Mouse (Mus musculus) MEL (cell line): ENCODE measurements around the gene Ppp6r2. TPM values are rescaled to one million over a fixed set of nuclear protein-coding genes. Genes with fewer than 3 reads are reported as not detected.

ENCODE experiments used
- DNase-seq: peaks from one replicate; pipeline ENCODE4 v3.0.0; 2011; ENCODE audit warnings: low read depth, low spot score
- H3K27ac ChIP-seq: 2 replicates; pipeline ENCODE4 v1.5.1; 2012; ENCODE audit warnings: low read depth, mild to moderate bottlenecking, control low read depth, low read length, moderate library complexity; ENCODE audit not compliant: control insufficient read depth
- H3K27me3 ChIP-seq, 2 experiments: fragments of 150-350 bp in 1 of 2; sonication (generic) in 1 of 2; 2 replicates each; pipeline ENCODE4 v1.6.1; 2012; ENCODE audit warnings: low read length in 2 of 2, mild to moderate bottlenecking in 2 of 2, improper control_type of control experiment in 1 of 2, moderate library complexity in 1 of 2; ENCODE audit not compliant: insufficient read depth in 2 of 2, control insufficient read depth in 1 of 2
- H3K36me3 ChIP-seq, 2 experiments: 2 replicates each; pipeline ENCODE4 v1.6.1; 2012 to 2014; ENCODE audit warnings: low read length in 2 of 2, improper control_type of control experiment in 1 of 2, inconsistent platforms in 1 of 2, mild to moderate bottlenecking in 1 of 2; ENCODE audit not compliant: insufficient read depth in 2 of 2, control insufficient read depth in 1 of 2
- H3K4me1 ChIP-seq, 2 experiments: fragments of 150-350 bp in 1 of 2; sonication (generic) in 1 of 2; 2 replicates each; pipeline ENCODE4 v1.6.1; 2012; ENCODE audit warnings: low read length in 2 of 2, improper control_type of control experiment in 1 of 2, mild to moderate bottlenecking in 1 of 2; ENCODE audit not compliant: insufficient read depth in 2 of 2, control insufficient read depth in 1 of 2
- H3K4me3 ChIP-seq, 2 experiments: fragments of 150-350 bp in 1 of 2; sonication (generic) in 1 of 2; 2 replicates each; pipeline ENCODE4 v1.5.1; 2012; ENCODE audit warnings: low read depth in 2 of 2, low read length in 2 of 2, mild to moderate bottlenecking in 2 of 2, moderate library complexity in 2 of 2, control low read depth in 1 of 2, improper control_type of control experiment in 1 of 2; ENCODE audit not compliant: control insufficient read depth in 1 of 2, insufficient read depth in 1 of 2
- H3K79me2 ChIP-seq: 2 replicates; pipeline ENCODE4 v1.6.1; 2012; ENCODE audit warnings: mild to moderate bottlenecking, low read length, moderate library complexity; ENCODE audit not compliant: control insufficient read depth, poor library complexity, insufficient read depth
- H3K9ac ChIP-seq: 2 replicates; pipeline ENCODE4 v1.6.1; 2012; ENCODE audit warnings: low read depth, mild to moderate bottlenecking, control low read depth, low read length, moderate library complexity; ENCODE audit not compliant: control insufficient read depth, poor library complexity, severe bottlenecking
- H3K9me3 ChIP-seq: fragments of 150-350 bp; sonication (generic); replicated peaks from 2 replicates; pipeline ENCODE4 v1.6.1; 2012; ENCODE audit warnings: mild to moderate bottlenecking, low read length, improper control_type of control experiment, moderate library complexity; ENCODE audit not compliant: insufficient read depth
- CHD1 ChIP-seq: IDR thresholded peaks from 2 replicates; pipeline ENCODE4 v1.6.1; 2012; ENCODE audit warnings: low read depth, mild to moderate bottlenecking, inconsistent platforms, low read length, improper control_type of control experiment
- CTCF ChIP-seq, 3 experiments: IDR thresholded peaks in 2 of 3; conservative IDR thresholded peaks in 1 of 3; 2 replicates each; pipeline ENCODE4 v1.5.1; 2011 to 2012; ENCODE audit warnings: low read length in 3 of 3, low read depth in 2 of 3, mild to moderate bottlenecking in 2 of 3, improper control_type of control experiment in 1 of 3, inconsistent platforms in 1 of 3, mixed read lengths in 1 of 3, moderate library complexity in 1 of 3; ENCODE audit not compliant: control insufficient read depth in 1 of 3, insufficient read depth in 1 of 3, poor library complexity in 1 of 3, severe bottlenecking in 1 of 3
- EP300 ChIP-seq, 2 experiments: IDR thresholded peaks; 2 replicates each; pipeline ENCODE4 v1.6.1; 2011; ENCODE audit warnings: improper control_type of control experiment in 2 of 2, low read length in 2 of 2, low read depth in 1 of 2, mild to moderate bottlenecking in 1 of 2
- GABPA ChIP-seq: IDR thresholded peaks from 2 replicates; pipeline ENCODE4 v1.6.1; 2012; ENCODE audit warnings: low read depth, mild to moderate bottlenecking, inconsistent platforms, low read length, improper control_type of control experiment, moderate library complexity
- GATA1 ChIP-seq: IDR thresholded peaks from 2 replicates; pipeline ENCODE4 v1.6.1; 2011; ENCODE audit warnings: low read depth, low read length, improper control_type of control experiment
- HCFC1 ChIP-seq: IDR thresholded peaks from 2 replicates; pipeline ENCODE4 v1.6.1; 2012; ENCODE audit warnings: low read depth, mild to moderate bottlenecking, inconsistent platforms, low read length, improper control_type of control experiment, moderate library complexity
- KAT2A ChIP-seq: conservative IDR thresholded peaks from 2 replicates; pipeline ENCODE4 v1.6.1; 2012; ENCODE audit warnings: low read depth, low read length, improper control_type of control experiment, inconsistent platforms
- MAFK ChIP-seq: IDR thresholded peaks from 2 replicates; pipeline ENCODE4 v1.6.1; 2011; ENCODE audit warnings: low read depth, mild to moderate bottlenecking, low read length, improper control_type of control experiment, borderline replicate concordance
- MAX ChIP-seq: IDR thresholded peaks from 2 replicates; pipeline ENCODE4 v1.6.1; 2011; ENCODE audit warnings: low read length, improper control_type of control experiment
- MAZ ChIP-seq: IDR thresholded peaks from 2 replicates; pipeline ENCODE4 v1.6.1; 2012; ENCODE audit warnings: low read depth, mild to moderate bottlenecking, inconsistent platforms, low read length, improper control_type of control experiment
- MEF2A ChIP-seq: IDR thresholded peaks from 2 replicates; pipeline ENCODE4 v1.6.1; 2014; ENCODE audit warnings: low read depth, mild to moderate bottlenecking, inconsistent platforms, low read length, improper control_type of control experiment; ENCODE audit not compliant: poor library complexity, insufficient replicate concordance, severe bottlenecking; ENCODE audit errors: extremely low read depth
- MXI1 ChIP-seq: IDR thresholded peaks from 2 replicates; pipeline ENCODE4 v1.6.1; 2011; ENCODE audit warnings: mild to moderate bottlenecking, low read depth, low read length, improper control_type of control experiment
- MYB ChIP-seq: IDR thresholded peaks from 2 replicates; pipeline ENCODE4 v1.6.1; 2011; ENCODE audit warnings: mild to moderate bottlenecking, low read depth, low read length, improper control_type of control experiment
- MYC ChIP-seq: IDR thresholded peaks from 2 replicates; pipeline ENCODE4 v1.6.1; 2011; ENCODE audit warnings: low read depth, mild to moderate bottlenecking, low read length, improper control_type of control experiment, moderate library complexity
- NELFE ChIP-seq: IDR thresholded peaks from 2 replicates; pipeline ENCODE4 v1.6.1; 2011; ENCODE audit warnings: low read depth, low read length, improper control_type of control experiment
- NRF1 ChIP-seq: IDR thresholded peaks from 2 replicates; pipeline ENCODE4 v1.6.1; 2014; ENCODE audit warnings: low read depth, mild to moderate bottlenecking, inconsistent platforms, low read length, improper control_type of control experiment, moderate library complexity; ENCODE audit not compliant: poor library complexity, insufficient read depth, severe bottlenecking
- POLR2A ChIP-seq, 2 experiments: IDR thresholded peaks; 2 replicates each; pipeline ENCODE4 v1.6.1; 2011 to 2012; ENCODE audit warnings: low read length in 2 of 2, mild to moderate bottlenecking in 2 of 2, control low read depth in 1 of 2, improper control_type of control experiment in 1 of 2, low read depth in 1 of 2, moderate library complexity in 1 of 2; ENCODE audit not compliant: control insufficient read depth in 1 of 2, insufficient read depth in 1 of 2, poor library complexity in 1 of 2
- POLR2AphosphoS5 ChIP-seq: IDR thresholded peaks from 2 replicates; pipeline ENCODE4 v1.6.1; 2012; ENCODE audit warnings: low read depth, borderline replicate concordance, mild to moderate bottlenecking, inconsistent platforms, low read length, moderate library complexity, mixed read lengths
- RAD21 ChIP-seq: IDR thresholded peaks from 2 replicates; pipeline ENCODE4 v1.6.1; 2011; ENCODE audit warnings: mild to moderate bottlenecking, low read depth, low read length, improper control_type of control experiment
- RCOR1 ChIP-seq: IDR thresholded peaks from 2 replicates; pipeline ENCODE4 v1.6.1; 2012; ENCODE audit warnings: low read depth, mild to moderate bottlenecking, inconsistent platforms, low read length, improper control_type of control experiment
- SIN3A ChIP-seq: IDR thresholded peaks from 2 replicates; pipeline ENCODE4 v1.6.1; 2012; ENCODE audit warnings: low read length, improper control_type of control experiment, inconsistent platforms
- SMC3 ChIP-seq: IDR thresholded peaks from 2 replicates; pipeline ENCODE4 v1.6.1; 2011; ENCODE audit warnings: low read depth, low read length, improper control_type of control experiment
- TBP ChIP-seq: IDR thresholded peaks from 2 replicates; pipeline ENCODE4 v1.8.0; 2011; ENCODE audit warnings: low read depth, low read length, improper control_type of control experiment
- TCF12 ChIP-seq: IDR thresholded peaks from 2 replicates; pipeline ENCODE4 v1.6.1; 2014; ENCODE audit warnings: low read depth, mild to moderate bottlenecking, inconsistent platforms, low read length, improper control_type of control experiment, moderate library complexity
- UBTF ChIP-seq: IDR thresholded peaks from 2 replicates; pipeline ENCODE4 v1.6.1; 2012; ENCODE audit warnings: low read depth, mild to moderate bottlenecking, inconsistent platforms, low read length, improper control_type of control experiment, moderate library complexity, borderline replicate concordance; ENCODE audit not compliant: insufficient read depth
- USF1 ChIP-seq: IDR thresholded peaks from 2 replicates; pipeline ENCODE4 v1.6.1; 2014; ENCODE audit warnings: low read depth, mild to moderate bottlenecking, inconsistent platforms, low read length, improper control_type of control experiment, moderate library complexity
- ZC3H11A ChIP-seq: IDR thresholded peaks from 2 replicates; pipeline ENCODE4 v1.6.1; 2012; ENCODE audit warnings: low read depth, mild to moderate bottlenecking, inconsistent platforms, low read length, improper control_type of control experiment
- ZMIZ1 ChIP-seq: IDR thresholded peaks from 2 replicates; pipeline ENCODE4 v1.6.1; 2012; ENCODE audit warnings: low read depth, mild to moderate bottlenecking, inconsistent platforms, low read length, improper control_type of control experiment, moderate library complexity
- polyA plus RNA-seq, 2 experiments: library from polyadenylated mRNA; stranded (reverse) in 1 of 2; unstranded in 1 of 2; fragments of >175 nt in 1 of 2; fragments of >200 nt in 1 of 2; gene quantifications; 2 replicates each; pipeline versions ENCODE4 v1.2.1 to v1.2.4; 2012; ENCODE audit warnings: low replicate concordance in 2 of 2, low read depth in 1 of 2; ENCODE audit not compliant: insufficient read length in 2 of 2, insufficient read depth in 1 of 2, missing spikeins in 1 of 2
- total RNA-seq: library from RNA; depleted of rRNA; stranded (reverse); fragments of 300-350 nt; gene quantifications from 2 replicates; pipeline ENCODE4 v1.2.3, GENCODE M21; 2012

Ppp6r2 gene
- total and polyA plus RNA-seq, 3 experiments = 15.5 to 23.2 TPM; not detected in 1

DNA sequence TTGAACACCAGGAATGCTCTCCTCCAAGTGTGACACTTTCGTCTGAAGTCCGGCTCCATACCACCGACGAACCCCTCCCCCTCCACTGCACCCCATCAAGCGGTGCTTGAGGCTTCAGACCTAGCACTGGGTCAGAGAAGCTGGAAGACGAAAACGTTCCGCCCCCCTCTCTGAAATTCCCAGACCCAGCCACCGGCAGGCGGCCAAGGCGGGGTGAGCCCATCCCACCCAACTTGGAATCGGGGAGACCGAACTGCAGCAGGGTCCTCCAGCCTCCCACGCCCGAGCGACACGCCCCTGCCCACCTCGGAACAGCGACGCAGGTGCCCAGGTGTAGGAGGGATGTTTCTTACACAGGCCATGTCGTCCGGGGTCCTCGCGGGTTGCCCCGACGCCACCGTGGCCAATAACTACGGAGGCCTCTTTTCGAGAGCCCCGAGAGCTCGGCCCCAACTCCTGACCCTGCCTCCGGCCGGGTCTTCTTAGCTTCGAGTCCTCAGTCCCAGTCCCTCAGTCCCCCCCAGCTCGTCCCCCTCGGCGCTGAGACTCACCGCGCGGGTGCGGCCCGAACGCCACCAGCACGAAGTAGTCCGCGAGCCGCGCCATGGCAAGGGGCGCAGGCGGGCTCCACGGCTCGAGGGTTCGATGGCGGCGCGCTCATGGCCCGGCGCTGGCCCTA lies 103.3 kb downstream of the Ppp6r2 start:
- Histone ChIP-seq H3K9me3 (no peaks in the 10 kb centered on the region), H3K27me3 (no peaks in the 10 kb centered on the region), H3K27ac (no peak overlapping the region), H3K79me2 (peaks cover 52% of the 10 kb centered on the region), H3K4me1 (peaks cover 9 to 31% of the 10 kb centered on the region in 2 experiments), H3K36me3 (peaks cover 0 to 17% of the 10 kb centered on the region in 2 experiments; a peak in 2 of 4 replicates), H3K9ac (peak overlapping the region; percentile 88), H3K4me3 (peak overlapping the region; percentile 88 to 92)
- DNase-seq = no peak
- TF ChIP-seq USF1 (no peak), MYC (no peak), POLR2A (IDR thresholded peaks at IDR 0.05; ENCODE audit: control insufficient read depth in 1 of 2, insufficient read depth in 1 of 2, low read depth in 1 of 2, low read length in 2 of 2, poor library complexity in 1 of 2) (peak in 1 of 2 experiments; percentile 21; a peak in 1 of 4 replicates), HCFC1 (no peak), GATA1 (no peak), SIN3A (0 out of 2 replicates have a peak, but pooled peaks have one; percentile 42), MXI1 (0 out of 2 replicates have a peak, but pooled peaks have one; percentile 37), RAD21 (no peak), MEF2A (no peak), GABPA (no peak)

DNA sequence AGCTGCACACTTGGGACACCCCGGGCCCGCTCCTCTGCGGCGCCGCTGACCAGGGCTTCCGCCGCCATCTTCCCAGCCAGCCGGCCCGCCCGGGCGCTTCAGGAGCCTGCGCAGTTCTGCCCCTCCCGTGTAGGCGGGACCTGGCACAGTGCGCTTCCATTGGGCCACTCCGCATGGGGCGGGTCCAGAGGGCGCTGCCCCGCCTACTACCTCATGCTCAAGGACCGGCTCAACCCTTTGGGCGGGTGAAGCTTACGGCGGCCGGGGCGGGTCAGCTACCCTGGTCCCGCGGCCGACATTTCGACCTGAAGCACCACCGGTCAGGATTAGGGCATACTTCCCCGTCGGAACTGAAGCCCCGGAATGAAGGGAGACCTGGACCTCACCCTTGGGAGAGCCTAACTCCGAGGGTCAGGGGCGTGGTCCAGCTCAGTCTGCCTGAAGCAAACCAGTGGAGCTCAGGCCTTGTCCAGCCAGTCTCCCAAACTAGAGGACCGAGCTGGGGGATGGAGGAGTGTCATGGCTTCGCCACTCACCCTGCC lies 103.9 kb downstream of the Ppp6r2 start, which contains the start of gene Sbf1:
Gene Sbf1, minus strand, starts transcription at position 122 of the 542 bp plus-strand sequence.
- peak within 1 kb of the TSS; percentile 91 to 92 for H3K4me3 ChIP-seq
- H3K4me1 ChIP-seq = peaks cover 7 to 25% of the 10 kb centered on the region in 2 experiments
- peaks cover 0 to 12% of the 10 kb centered on the region in 2 experiments; a peak in 2 of 4 replicates for H3K36me3 ChIP-seq
- H3K9ac ChIP-seq = peak within 1 kb of the TSS; percentile 88
- peak within 1 kb of the TSS; percentile 36; the same call in 1 of the 2 replicates for H3K27ac ChIP-seq
- peaks cover 46% of the 10 kb centered on the region for H3K79me2 ChIP-seq
- peak; percentile 97 for DNase-seq
- no peaks in the 10 kb centered on the region for H3K27me3 ChIP-seq
- no peaks in the 10 kb centered on the region for H3K9me3 ChIP-seq
- TF ChIP-seq MAFK = no peak
- no peak for TF ChIP-seq EP300 (IDR thresholded peaks at IDR 0.05; ENCODE audit: low read depth in 1 of 2, low read length in 2 of 2)
- TF ChIP-seq POLR2AphosphoS5 = no peak
- TF ChIP-seq UBTF = no peak
- no peak for TF ChIP-seq MYB
- TF ChIP-seq GABPA = no peak
- TF ChIP-seq GATA1 = no peak
- no peak for TF ChIP-seq CTCF (IDR thresholded peaks at IDR 0.05 in 2 of 3, conservative IDR thresholded peaks at IDR 0.05 in 1 of 3; ENCODE audit: control insufficient read depth in 1 of 3, insufficient read depth in 1 of 3, low read depth in 2 of 3, low read length in 3 of 3, poor library complexity in 1 of 3, severe bottlenecking in 1 of 3)
- no peak; the same call in 1 of the 2 replicates for TF ChIP-seq TCF12
- no peak for TF ChIP-seq ZC3H11A
- TF ChIP-seq CHD1 = no peak
- peak; percentile 72 for TF ChIP-seq NELFE
- TF ChIP-seq RCOR1 = no peak
- no peak for TF ChIP-seq MEF2A
- TF ChIP-seq POLR2A (IDR thresholded peaks at IDR 0.05; ENCODE audit: control insufficient read depth in 1 of 2, insufficient read depth in 1 of 2, low read depth in 1 of 2, low read length in 2 of 2, poor library complexity in 1 of 2) = peak; percentile 84 to 88; a peak in 3 of 4 replicates
- no peak for TF ChIP-seq SMC3
- TF ChIP-seq KAT2A = no peak; the same call in 1 of the 2 replicates
- no peak; the same call in 1 of the 2 replicates for TF ChIP-seq MAX
- peak; percentile 84 for TF ChIP-seq NRF1
- TF ChIP-seq MYC = no peak
- TF ChIP-seq MAZ = peak; percentile 38; the same call in 1 of the 2 replicates
- peak; percentile 74; the same call in 1 of the 2 replicates for TF ChIP-seq ZMIZ1
- TF ChIP-seq TBP = peak; percentile 37; the same call in 1 of the 2 replicates
